Mouse (Mus musculus) lung, embryonic 14.5 days (tissue): ENCODE measurements around the gene Six4. TPM values are rescaled to one million over a fixed set of nuclear protein-coding genes. Genes with fewer than 3 reads are reported as not detected.
A peak's percentile ranks its signal among the peaks of the same experiment; 100 is the strongest.
"Not testable (repeated sequence)": the region's sequence is repeated elsewhere in the genome, so short reads cannot be mapped to it uniquely, and the experiment has no call there.

Source experiments
- ATAC-seq: fragments of 200-750 bp; cut with Nextera tagmentation; 2 replicates; pipeline ENCODE4 v1.8.0; 2017; ENCODE audit warnings: mild to moderate bottlenecking, moderate TSS enrichment, moderate library complexity; ENCODE audit not compliant: insufficient read depth
- DNase-seq: peaks from one replicate; pipeline ENCODE4 v3.0.0-alpha.2; 2015
- H3K27ac ChIP-seq: fragments of 300-500 bp; sonication (generic); 2 replicates; pipeline ENCODE4 v1.5.1; 2014; ENCODE audit warnings: low read depth, mild to moderate bottlenecking, moderate library complexity
- H3K27me3 ChIP-seq: fragments of 300-500 bp; sonication (generic); 2 replicates; pipeline ENCODE4 v1.6.1; 2014; ENCODE audit warnings: low read length, control low read depth; ENCODE audit not compliant: insufficient read depth
- H3K36me3 ChIP-seq: fragments of 300-500 bp; sonication (generic); 2 replicates; pipeline ENCODE4 v1.6.1; 2014; ENCODE audit warnings: control low read depth; ENCODE audit not compliant: insufficient read depth
- H3K4me1 ChIP-seq: fragments of 300-500 bp; sonication (generic); 2 replicates; pipeline ENCODE4 v1.6.1; 2014; ENCODE audit warnings: antibody characterized with exemption, control low read depth; ENCODE audit not compliant: insufficient read depth
- H3K4me2 ChIP-seq: fragments of 300-500 bp; sonication (generic); 2 replicates; pipeline ENCODE4 v1.6.1; 2014; ENCODE audit warnings: mild to moderate bottlenecking
- H3K4me3 ChIP-seq: fragments of 300-500 bp; sonication (generic); 2 replicates; pipeline ENCODE4 v1.5.1; 2014; ENCODE audit warnings: low read depth, low read length
- H3K9ac ChIP-seq: fragments of 300-500 bp; sonication (generic); 2 replicates; pipeline ENCODE4 v1.6.1; 2014
- H3K9me3 ChIP-seq: fragments of 300-500 bp; sonication (generic); 2 replicates; pipeline ENCODE4 v1.6.1; 2016; ENCODE audit warnings: low read depth, low read length, control low read depth
- CTCF ChIP-seq: IDR thresholded peaks from 2 replicates; pipeline ENCODE4 v1.5.1; 2016; ENCODE audit warnings: antibody characterized with exemption, low read depth
- WGBS: fragments of 180-500 bp; shearing (Covaris S2); extraction: QIAGEN DNeasy Blood & Tissue Kit; methylation state at CpG from one replicate; pipeline ENCODE4 v1.1.7; 2014; 5-methylcytosine and 5-hydroxymethylcytosine counted together
- polyA plus RNA-seq: library from polyadenylated mRNA; unstranded; fragments of >200 nt; fragmentation: Nextera tagmentation; extraction: Ambion mirVana; gene quantifications from 2 replicates; pipeline ENCODE4 v1.2.1, GENCODE M21; 2014

The Six4 gene
- polyA plus RNA-seq, 1 experiment from 2014 or later = 3.8 TPM

DNA sequence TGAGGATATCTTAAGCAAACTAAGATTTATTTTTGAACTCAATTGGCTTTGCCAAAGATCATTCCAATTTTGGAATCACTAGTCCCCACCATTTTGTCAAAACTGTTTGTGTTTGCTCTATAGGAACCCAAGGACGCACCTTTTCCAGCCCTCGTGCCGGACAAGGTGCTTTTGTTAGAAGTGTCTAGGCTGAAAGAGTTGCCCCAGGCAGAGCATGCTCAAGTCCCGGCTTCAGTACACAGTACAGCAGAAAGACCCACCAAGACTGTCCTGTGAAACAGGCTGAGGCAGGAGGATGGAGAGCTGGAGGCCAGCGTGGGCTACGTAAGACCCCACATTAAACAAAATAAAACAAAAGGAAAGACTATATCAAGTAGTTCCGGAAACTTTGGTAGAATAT, 26.2 kb downstream of the Six4 start:
- no peak for TF ChIP-seq CTCF
- no peak overlapping the region for H3K4me2 ChIP-seq
- H3K9ac ChIP-seq = no peak overlapping the region
- WGBS = 84% methylated on average over 7 of the region's 7 CpGs
- H3K4me3 ChIP-seq = no peak overlapping the region
- ATAC-seq (no peak), DNase-seq (no peak)
- H3K4me1 ChIP-seq = no peaks in the 10 kb centered on the region
- no peak overlapping the region for H3K27ac ChIP-seq
- no peaks in the 10 kb centered on the region for H3K36me3 ChIP-seq
- H3K27me3 ChIP-seq = no peaks in the 10 kb centered on the region
- no peaks in the 10 kb centered on the region for H3K9me3 ChIP-seq

DNA sequence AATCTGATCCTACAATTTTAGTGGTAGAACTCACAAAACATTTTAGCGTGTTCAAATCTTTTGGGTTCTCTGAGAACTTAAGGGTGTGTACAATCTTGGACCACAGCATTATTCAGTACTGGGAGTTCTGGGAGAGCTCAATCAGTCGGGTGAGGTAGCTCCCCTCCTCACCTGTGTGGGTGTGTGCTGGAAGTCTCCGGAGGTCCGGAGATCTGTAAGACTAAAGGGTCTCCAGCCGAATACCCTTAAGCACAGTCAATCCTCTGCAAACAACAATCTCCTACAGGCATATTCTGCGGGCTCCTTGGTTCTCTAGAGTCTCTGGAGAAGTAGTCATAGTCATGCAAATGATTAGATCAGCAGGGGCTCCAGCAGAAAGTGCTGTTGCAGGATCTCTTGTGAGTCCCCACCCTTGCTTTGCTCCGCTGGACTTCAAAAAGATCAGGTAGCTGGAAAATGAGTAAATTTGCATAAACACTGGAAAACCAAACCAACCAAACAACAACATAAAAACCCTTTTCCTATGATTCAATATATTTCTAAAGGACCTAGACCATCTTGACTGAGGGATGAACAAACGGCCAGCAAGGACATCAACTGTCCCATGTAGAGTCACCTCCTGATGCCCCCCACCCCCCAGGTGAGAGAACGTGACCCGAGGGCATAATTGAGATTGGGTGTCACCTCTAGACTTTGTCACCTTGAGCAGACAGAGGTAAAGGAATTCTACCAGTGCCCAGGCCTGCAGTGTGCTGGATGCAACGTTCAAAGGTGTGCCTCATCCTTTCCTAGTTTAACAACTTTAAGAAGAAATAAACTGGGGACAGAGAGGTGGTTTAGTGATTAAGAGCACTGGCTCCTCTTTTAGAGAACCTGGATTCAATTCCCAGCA, 27.3 kb downstream of the Six4 start:
- no peak for ATAC-seq
- no peak overlapping the region for H3K4me3 ChIP-seq
- H3K27ac ChIP-seq = no peak overlapping the region
- no peak for TF ChIP-seq CTCF
- 32% methylated on average over 11 of the region's 11 CpGs for WGBS
- H3K9ac ChIP-seq = no peak overlapping the region
- H3K27me3 ChIP-seq = no peaks in the 10 kb centered on the region
- H3K36me3 ChIP-seq = no peaks in the 10 kb centered on the region
- no peak overlapping the region for H3K4me2 ChIP-seq
- no peaks in the 10 kb centered on the region for H3K4me1 ChIP-seq
- DNase-seq = no peak
- H3K9me3 ChIP-seq = no peaks in the 10 kb centered on the region

DNA sequence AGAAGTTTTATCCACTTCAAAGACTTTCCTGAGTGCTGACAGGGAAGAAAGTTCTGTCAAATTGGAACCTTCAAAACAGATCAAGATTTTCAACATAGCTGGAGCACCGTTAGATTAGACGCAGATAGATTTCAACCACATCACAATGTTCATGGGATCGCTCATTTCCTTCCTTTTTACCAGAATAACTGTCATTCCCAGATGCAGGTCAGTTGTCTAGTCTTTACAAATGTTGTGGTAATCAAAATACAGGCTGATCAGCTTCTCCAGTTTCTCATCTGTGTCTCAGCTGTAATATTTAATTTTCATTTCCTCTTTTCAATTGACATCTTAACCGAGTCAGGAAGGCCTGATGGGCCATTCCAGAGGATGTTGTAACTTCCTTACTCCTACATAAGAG, 29.5 kb downstream of the Six4 start:
- no peak overlapping the region for H3K4me3 ChIP-seq
- no peak overlapping the region for H3K9ac ChIP-seq
- no peak overlapping the region for H3K27ac ChIP-seq
- DNase-seq (no peak), ATAC-seq (no peak)
- no peaks in the 10 kb centered on the region for H3K27me3 ChIP-seq
- H3K4me1 ChIP-seq = no peaks in the 10 kb centered on the region
- H3K36me3 ChIP-seq = no peaks in the 10 kb centered on the region
- no peak overlapping the region for H3K4me2 ChIP-seq
- no peaks in the 10 kb centered on the region for H3K9me3 ChIP-seq
- WGBS = 72% methylated on average over 4 of the region's 4 CpGs
- TF ChIP-seq CTCF = no peak

- not testable (repeated sequence) for H3K4me2 ChIP-seq, H3K27ac ChIP-seq, H3K9me3 ChIP-seq, H3K27me3 ChIP-seq, H3K9ac ChIP-seq, DNase-seq, H3K4me3 ChIP-seq, H3K36me3 ChIP-seq, H3K4me1 ChIP-seq, ATAC-seq
- 90% methylated on average over 4 of the region's 4 CpGs for WGBS
Measured at GRCm38 (mm10) chr12:73081828-73082227, 31.4 kb downstream of the Six4 start.

DNA sequence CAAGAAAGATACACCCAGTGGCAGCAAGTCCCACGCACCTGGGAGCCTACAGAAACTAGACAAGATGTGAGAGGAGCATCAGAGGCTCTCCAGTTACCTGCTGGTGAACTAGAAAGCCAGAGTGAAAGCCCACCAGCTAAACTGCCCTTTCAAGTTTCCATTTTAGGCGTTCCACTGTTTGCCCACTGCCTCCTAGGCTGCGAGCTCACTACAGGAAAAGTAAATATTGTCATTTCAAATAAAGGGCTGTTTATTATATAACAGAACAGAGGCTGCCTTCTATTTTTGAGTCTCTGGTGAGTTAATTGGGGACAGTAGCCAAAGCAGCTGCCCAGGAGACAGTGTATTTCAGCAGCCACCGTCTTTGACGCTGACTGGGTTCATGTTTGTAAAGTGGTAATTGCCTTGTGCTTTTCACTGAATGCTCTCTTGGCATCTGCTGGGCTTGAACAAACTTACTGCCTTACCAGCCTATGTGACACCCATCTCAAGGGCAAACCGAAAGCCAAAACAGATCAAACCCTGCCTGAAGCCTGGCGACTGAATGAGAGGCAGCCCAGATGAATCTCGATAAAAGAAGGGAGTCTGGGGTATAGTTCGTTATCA, 52.3 kb downstream of the Six4 start:
- 0 out of 2 replicates have a peak, but pooled peaks cover 2% of the 10 kb centered on the region for H3K27me3 ChIP-seq
- WGBS = 36% methylated on average over 9 of the region's 9 CpGs

GRCm38 (mm10) chr12:73057492-73057891, 55.8 kb downstream of the Six4 start:
- no peaks in the 10 kb centered on the region for H3K4me1 ChIP-seq
- no peak for TF ChIP-seq CTCF
- 77% methylated on average over 6 of the region's 6 CpGs for WGBS
- H3K9me3 ChIP-seq = no peaks in the 10 kb centered on the region
- no peak overlapping the region for H3K4me2 ChIP-seq
- H3K9ac ChIP-seq = no peak overlapping the region
- no peak for ATAC-seq
- H3K36me3 ChIP-seq = no peaks in the 10 kb centered on the region
- H3K27me3 ChIP-seq = peaks cover 33% of the 10 kb centered on the region
- no peak overlapping the region for H3K4me3 ChIP-seq
- no peak overlapping the region for H3K27ac ChIP-seq
- DNase-seq = no peak

More for the DNA sequence above, 52.3 kb downstream of the Six4 start:
- H3K4me2 ChIP-seq = peak overlapping the region; percentile 13; the same call in 1 of the 2 replicates
- DNase-seq (peak; percentile 48), ATAC-seq (peak; percentile 69)
- no peak overlapping the region for H3K4me3 ChIP-seq
- no peaks in the 10 kb centered on the region for H3K4me1 ChIP-seq
- H3K9me3 ChIP-seq = no peaks in the 10 kb centered on the region
- no peak for TF ChIP-seq CTCF
- H3K27ac ChIP-seq = peak overlapping the region; percentile 55; the same call in 1 of the 2 replicates
- H3K9ac ChIP-seq = no peak overlapping the region
- H3K36me3 ChIP-seq = no peaks in the 10 kb centered on the region

- peaks cover 54% of the 10 kb centered on the region for H3K27me3 ChIP-seq
- H3K9me3 ChIP-seq = no peaks in the 10 kb centered on the region
- H3K4me2 ChIP-seq = no peak overlapping the region
- H3K4me3 ChIP-seq = no peak overlapping the region
- no peak overlapping the region for H3K27ac ChIP-seq
- H3K36me3 ChIP-seq = no peaks in the 10 kb centered on the region
- no peak overlapping the region for H3K9ac ChIP-seq
- DNase-seq (no peak), ATAC-seq (no peak)
- H3K4me1 ChIP-seq = no peaks in the 10 kb centered on the region
- TF ChIP-seq CTCF = no peak
- WGBS = 16% methylated on average over 5 of the region's 5 CpGs
Measured at GRCm38 (mm10) chr12:73055451-73055850, 57.8 kb downstream of the Six4 start.
